Mouse (Mus musculus) kidney, adult 10 weeks (tissue): ENCODE results near the gene Olfr616. TPM values are rescaled to one million over a fixed set of nuclear protein-coding genes. Genes with fewer than 3 reads are reported as not detected.

Experiments
- polyA plus RNA-seq: library from polyadenylated mRNA; stranded (reverse); fragments of 350-450 nt; fragmentation: Illumina TruSeq; extraction: RNeasy Lipid Tissue Mini Kit (QIAGEN cat#74804); gene quantifications from one replicate; pipeline ENCODE4 v1.2.3, GENCODE M21; 2014; ENCODE audit warnings: low read depth, low replicate concordance

Gene Olfr616
- polyA plus RNA-seq, result not detected

DNA sequence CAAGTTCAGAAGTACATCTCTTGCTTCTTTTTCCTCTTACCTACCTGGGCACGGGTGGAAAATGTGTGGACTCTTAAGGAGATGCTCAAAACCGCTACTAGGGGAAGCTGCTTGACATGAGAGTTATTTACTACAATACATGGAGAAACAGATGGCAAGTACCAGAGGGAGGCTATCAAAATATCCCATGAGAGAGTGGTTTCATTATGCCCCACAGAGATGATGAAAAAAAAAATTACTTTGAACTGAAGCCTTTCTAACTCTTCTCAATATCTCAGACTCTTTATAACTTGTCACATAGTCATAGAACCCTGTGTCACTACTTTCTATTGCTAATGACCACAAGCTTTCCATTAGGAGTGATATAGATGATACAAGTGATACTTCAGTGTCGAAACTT is at the start of gene Olfr616:
Gene Olfr616 (minus strand): TSS at position 101 of the 400 bp plus-strand sequence.

DNA sequence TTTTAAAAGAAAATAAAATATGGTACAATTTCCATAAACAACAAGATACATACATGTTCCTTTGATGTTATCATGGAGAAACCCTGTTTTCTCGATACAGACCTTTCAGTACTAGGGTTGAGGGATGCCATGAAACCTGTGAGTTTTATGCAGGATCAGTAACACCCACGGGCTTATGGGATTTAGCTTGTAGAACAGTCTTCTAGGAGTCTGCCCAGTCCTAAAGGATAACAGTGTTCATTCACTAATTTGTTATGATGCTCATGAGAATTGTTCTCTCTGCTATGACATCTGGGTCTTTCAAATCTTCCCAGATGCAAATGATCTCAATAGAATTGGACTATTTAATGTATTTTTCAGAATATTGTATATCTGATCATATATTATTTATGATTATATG is 43.5 kb upstream of the Olfr616 start, which contains the start of gene Olfr620:
Gene Olfr620 (minus strand): TSS at position 101 of the 400 bp plus-strand sequence.

GRCm38 (mm10) chr7:103600275-103600674 is 31.3 kb upstream of the Olfr616 start, which contains the start of gene Olfr619:
Gene Olfr619 (plus strand): TSS chr7:103600575.

DNA sequence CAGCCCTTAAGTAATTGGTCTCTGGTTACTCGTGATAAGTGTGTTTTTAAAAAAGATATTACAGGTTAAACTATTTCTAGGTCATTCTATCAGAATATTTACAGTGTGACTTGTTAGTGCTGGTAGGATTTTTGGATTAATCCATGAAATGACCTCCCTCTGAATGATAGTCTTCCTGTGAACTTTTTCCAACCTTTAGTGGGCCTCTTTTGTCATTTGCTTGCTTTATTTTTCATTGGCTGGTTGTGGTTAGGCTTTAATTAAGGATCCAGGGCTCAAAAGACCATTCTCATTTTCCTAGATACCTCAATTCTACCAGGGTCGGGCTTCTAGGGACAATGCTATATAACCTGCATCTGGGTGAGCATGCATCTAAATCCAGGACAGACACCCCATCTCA is 20.9 kb upstream of the Olfr616 start, which contains the start of gene Olfr618:
Gene Olfr618 (plus strand): TSS at position 301 of the 400 bp plus-strand sequence.

GRCm38 (mm10) chr7:103572761-103573160 is 3.8 kb upstream of the Olfr616 start, which contains the start of gene Olfr617:
Gene Olfr617 (plus strand): TSS chr7:103573061.

GRCm38 (mm10) chr7:103555779-103556178 is 13.2 kb downstream of the Olfr616 start, which contains the start of gene Olfr615:
Gene Olfr615 (plus strand): TSS chr7:103556079.

GRCm38 (mm10) chr7:103547774-103548173 is 21.2 kb downstream of the Olfr616 start, which contains the start of gene Olfr613:
Gene Olfr613 (plus strand): TSS chr7:103548074.

DNA sequence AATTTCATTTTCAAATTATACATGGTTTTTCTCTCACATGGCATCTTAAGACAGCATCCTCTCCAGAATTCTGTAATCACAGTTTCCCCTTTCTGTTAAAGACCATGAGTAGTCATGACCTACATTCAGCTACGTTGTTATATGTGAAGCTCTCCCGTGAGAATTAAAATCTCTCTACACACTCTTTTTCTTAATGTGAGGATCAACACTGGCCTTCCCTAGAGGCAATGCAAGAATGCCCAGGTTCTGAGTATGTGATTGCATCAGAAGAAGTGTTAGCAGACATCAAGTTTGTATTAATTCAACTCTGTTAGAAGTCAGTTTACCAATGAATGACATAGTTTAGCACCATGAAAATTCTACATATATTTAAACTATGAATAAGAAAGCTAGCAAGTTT is 26.3 kb downstream of the Olfr616 start, which contains the start of gene Olfr612:
Gene Olfr612 (minus strand): TSS at position 101 of the 400 bp plus-strand sequence.

DNA sequence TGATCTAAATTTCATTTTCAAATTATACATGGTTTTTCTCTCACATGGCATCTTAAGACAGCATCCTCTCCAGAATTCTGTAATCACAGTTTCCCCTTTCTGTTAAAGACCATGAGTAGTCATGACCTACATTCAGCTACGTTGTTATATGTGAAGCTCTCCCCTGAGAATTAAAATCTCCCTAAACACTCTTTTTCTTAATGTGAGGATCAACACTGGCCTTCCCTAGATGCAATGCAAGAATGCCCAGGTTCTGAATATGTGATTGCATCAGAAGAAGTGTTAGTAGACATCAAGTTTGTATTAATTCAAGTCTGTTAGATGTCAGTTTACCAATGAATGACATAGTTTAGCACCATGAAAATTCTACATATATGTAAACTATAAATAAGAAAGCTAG is 48.2 kb downstream of the Olfr616 start, which contains the start of gene Olfr611:
Gene Olfr611 (minus strand): TSS at position 101 of the 400 bp plus-strand sequence.

Other genes starting within 250 kb of the Olfr616 start
- not detected for gene Olfr598, start 245.6 kb downstream of the Olfr616 start, polyA plus RNA-seq
- gene Olfr599, start 233.2 kb downstream of the Olfr616 start, polyA plus RNA-seq, result not detected
- not detected for gene Olfr600, start 219.5 kb downstream of the Olfr616 start, polyA plus RNA-seq
- not detected for gene Olfr601, start 206.5 kb downstream of the Olfr616 start, polyA plus RNA-seq
- not detected for gene Olfr603, start 183.0 kb downstream of the Olfr616 start, polyA plus RNA-seq
- gene Usp17lc, start 154.1 kb downstream of the Olfr616 start, polyA plus RNA-seq, result not detected
- not detected for gene Olfr605, start 123.7 kb downstream of the Olfr616 start, polyA plus RNA-seq
- not detected for gene Olfr606, start 120.1 kb downstream of the Olfr616 start, polyA plus RNA-seq
- gene Olfr607, start 105.0 kb downstream of the Olfr616 start, polyA plus RNA-seq, result not detected
- gene Olfr608, start 99.3 kb downstream of the Olfr616 start, polyA plus RNA-seq, result not detected
- not detected for gene Olfr609, start 71.1 kb downstream of the Olfr616 start, polyA plus RNA-seq
- not detected for gene Olfr610, start 57.0 kb downstream of the Olfr616 start, polyA plus RNA-seq
- not detected for gene Olfr611, start 48.3 kb downstream of the Olfr616 start, polyA plus RNA-seq
- gene Olfr612, start 26.4 kb downstream of the Olfr616 start, polyA plus RNA-seq, result not detected
- not detected for gene Olfr613, start 21.1 kb downstream of the Olfr616 start, polyA plus RNA-seq
- not detected for gene Olfr615, start 13.1 kb downstream of the Olfr616 start, polyA plus RNA-seq
- gene Olfr617, start 3.9 kb upstream of the Olfr616 start, polyA plus RNA-seq, result not detected
- gene Olfr618, start 21.0 kb upstream of the Olfr616 start, polyA plus RNA-seq, result not detected
- not detected for gene Olfr619, start 31.4 kb upstream of the Olfr616 start, polyA plus RNA-seq
- gene Olfr620, start 43.4 kb upstream of the Olfr616 start, polyA plus RNA-seq, result not detected
- gene Olfr622, start 73.6 kb upstream of the Olfr616 start, polyA plus RNA-seq, result not detected
- gene Olfr623, start 94.6 kb upstream of the Olfr616 start, polyA plus RNA-seq, result not detected
- 0.44 TPM for gene Olfr624, start 102.0 kb upstream of the Olfr616 start, polyA plus RNA-seq
- not detected for gene Olfr625-ps1, start 113.6 kb upstream of the Olfr616 start, polyA plus RNA-seq
- not detected for gene Olfr243, start 145.5 kb upstream of the Olfr616 start, polyA plus RNA-seq
- not detected for gene Olfr628, start 161.2 kb upstream of the Olfr616 start, polyA plus RNA-seq
- not detected for gene Olfr629, start 175.8 kb upstream of the Olfr616 start, polyA plus RNA-seq
- gene Olfr630, start 188.2 kb upstream of the Olfr616 start, polyA plus RNA-seq, result not detected
- not detected for gene Olfr69, start 202.5 kb upstream of the Olfr616 start, polyA plus RNA-seq
- gene Olfr68, start 210.6 kb upstream of the Olfr616 start, polyA plus RNA-seq, result not detected
- not detected for gene Olfr67, start 222.7 kb upstream of the Olfr616 start, polyA plus RNA-seq
- gene Hbb-bt, start 244.9 kb upstream of the Olfr616 start, polyA plus RNA-seq, result 7.4 TPM